8 mouse cellular contexts compared by ENCODE assay signal in the genomic region with DNA sequence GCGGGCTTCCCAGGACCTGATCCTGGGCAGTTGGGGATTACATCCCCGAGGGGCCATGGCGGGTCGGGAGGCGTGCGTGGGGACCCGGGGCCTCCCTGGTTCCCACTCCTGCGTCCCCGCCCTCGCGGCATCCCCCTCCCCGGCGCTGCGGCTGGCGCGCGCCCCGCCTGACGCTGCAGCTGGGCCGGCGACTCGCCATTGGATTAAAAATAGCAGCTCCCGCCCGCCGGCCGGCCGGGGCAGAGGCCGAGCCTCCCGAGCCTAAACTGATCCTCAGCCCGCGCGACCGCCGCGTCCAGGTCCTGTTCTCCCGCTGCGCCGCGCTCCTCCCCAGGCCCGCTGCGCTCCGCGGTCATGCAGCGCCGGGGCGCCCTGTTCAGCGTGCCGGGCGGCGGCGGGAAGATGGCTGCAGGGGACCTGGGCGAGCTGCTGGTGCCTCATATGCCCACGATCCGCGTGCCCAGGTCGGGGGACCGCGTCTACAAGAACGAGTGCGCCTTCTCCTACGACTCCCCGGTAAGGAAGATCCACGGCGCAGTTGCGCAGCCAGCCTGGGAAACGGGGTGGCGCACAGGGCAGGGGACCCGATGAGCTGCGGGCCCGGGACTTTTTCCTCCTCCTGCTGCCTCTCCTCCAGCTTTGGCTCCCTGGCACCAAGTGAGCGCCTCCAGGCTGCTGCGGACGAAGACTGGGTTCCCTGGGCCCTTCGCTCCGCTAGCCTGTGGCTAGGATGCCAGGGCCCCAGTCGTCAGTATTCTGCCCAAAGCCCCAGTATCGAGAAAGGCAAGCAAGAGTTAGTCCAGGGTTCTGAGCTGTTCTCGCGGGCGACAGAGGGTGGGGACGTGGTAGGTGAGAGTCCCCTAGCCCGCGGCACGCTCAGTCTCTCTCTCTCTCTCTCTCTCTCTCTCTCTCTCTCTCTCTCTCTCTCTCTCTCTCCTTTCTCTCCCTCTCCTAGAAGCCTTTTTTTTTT. TPM values are rescaled to one million over a fixed set of nuclear protein-coding genes. Genes with fewer than 3 reads are reported as not detected.
DNase-seq lines count a peak whose midpoint lies in the region; ATAC-seq lines count a peak whose summit lies in the region.

A gene (plus strand): TSS at position 190 of the 970 bp plus-strand sequence.

- peak within 1 kb of the TSS; percentile 64 for H3K4me3 ChIP-seq in intestine, embryonic 15.5 days (replicated peaks)
- peak within 1 kb of the TSS; percentile 86 for H3K4me3 ChIP-seq in midbrain, embryonic 10.5 days

- H3K4me2 ChIP-seq in intestine, embryonic 15.5 days (replicated peaks) = peak within 1 kb of the TSS; percentile 78

- H3K36me3 ChIP-seq in intestine, embryonic 15.5 days = no peaks in the 10 kb centered on the region
- H3K36me3 ChIP-seq in midbrain, embryonic 10.5 days = no peaks in the 10 kb centered on the region

- peak within 1 kb of the TSS; percentile 71 for H3K9ac ChIP-seq in intestine, embryonic 15.5 days

- no peaks in the 10 kb centered on the region for H3K9me3 ChIP-seq in intestine, embryonic 15.5 days
- no peaks in the 10 kb centered on the region for H3K9me3 ChIP-seq in midbrain, embryonic 10.5 days (replicated peaks)

- under 1% methylated on average over 84 of the region's 84 CpGs for WGBS in intestine, embryonic 15.5 days
- WGBS in midbrain, embryonic 10.5 days = under 1% methylated on average over 84 of the region's 84 CpGs

- peak; percentile 94 for ATAC-seq in intestine, embryonic 15.5 days

- peak; percentile 56 for DNase-seq in adrenal gland, adult 8-10 months
- peak; percentile 79 for DNase-seq in embryo, embryonic 10.5 days (ENCODE audit: low spot score)
- DNase-seq in gastrocnemius, postnatal 14 days = peak; percentile 84
- DNase-seq in left cerebral cortex, postnatal 25 days (ENCODE audit: low spot score in 2 of 2) = peak; percentile 67 to 77
- DNase-seq in midbrain, embryonic 10.5 days (ENCODE audit: low spot score) = peak; percentile 86
- peak; percentile 75 for DNase-seq in skeletal muscle tissue, adult 2 months (ENCODE audit: low read depth, low spot score)
- DNase-seq in natural killer cell, adult 2 months (ENCODE audit: low spot score in 2 of 2) = no peak

- intact Hi-C loops in gastrocnemius, postnatal 14 days (cut with DNase I; ENCODE audit: low total_unique reads) = no loop called here
- intact Hi-C loops in left cerebral cortex, postnatal 25 days (cut with DNase I) = loop anchor here (2.0 kb wide), 1 partner anchor 81 kb away; a partner anchor contains a TSS

- peaks cover under 1% of the 10 kb centered on the region; the same call in 1 of the 2 replicates for H3K4me1 ChIP-seq in intestine, embryonic 15.5 days (replicated peaks)
- H3K4me1 ChIP-seq in midbrain, embryonic 10.5 days = peaks cover 23% of the 10 kb centered on the region

- peak within 1 kb of the TSS; percentile 75 for H3K27ac ChIP-seq in intestine, embryonic 15.5 days
- H3K27ac ChIP-seq in midbrain, embryonic 10.5 days (replicated peaks) = peak within 1 kb of the TSS; percentile 95

- H3K27me3 ChIP-seq in intestine, embryonic 15.5 days (replicated peaks) = no peaks in the 10 kb centered on the region
- no peaks in the 10 kb centered on the region for H3K27me3 ChIP-seq in midbrain, embryonic 10.5 days (ENCODE audit: low read depth, poor library complexity, severe bottlenecking)

RNA-seq across cellular contexts. Expression of the gene that starts here (rescaled TPM):
- total RNA-seq in adrenal gland, adult 8-10 months (2022) = 1 to 10 TPM; 1.8 to 6.1 (median 5.3) TPM
- 100 to 1,000 TPM; 154 to 157 TPM for total RNA-seq in gastrocnemius, postnatal 14 days (2021)
- polyA plus RNA-seq in intestine, embryonic 15.5 days (2015; fragmentation: Nextera tagmentation; extraction: Ambion mirVana) = 2.5 and 4.3 TPM in 2 replicates
- 10 to 100 TPM; 34.7 to 34.9 TPM for total RNA-seq in left cerebral cortex, postnatal 25 days (2021)
- 8.3 and 8.7 TPM in 2 replicates for polyA plus RNA-seq in midbrain, embryonic 10.5 days (2016; fragmentation: Nextera tagmentation; extraction: Ambion mirVana)

Comparison
In these comparisons a context has a peak if more than half of its experiments do, and no peak if none do; other contexts are left out.
1. RNA of the gene that starts here (total RNA-seq): 154 to 157 TPM in gastrocnemius, postnatal 14 days and 34.7 to 34.9 TPM in left cerebral cortex, postnatal 25 days; 1.8 to 6.1 TPM in adrenal gland, adult 8-10 months; every median in the first group is over 4 times any median in the second.
2. RNA of the gene that starts here (total RNA-seq): 154 to 157 TPM in gastrocnemius, postnatal 14 days; 34.7 to 34.9 TPM in left cerebral cortex, postnatal 25 days; every median in the first group is over 4 times any median in the second.
3. DNase-seq: peak in adrenal gland, adult 8-10 months (single experiment), embryo, embryonic 10.5 days (single experiment), gastrocnemius, postnatal 14 days (single experiment), left cerebral cortex, postnatal 25 days (2 of 2), midbrain, embryonic 10.5 days (single experiment) and skeletal muscle tissue, adult 2 months (single experiment); none in natural killer cell, adult 2 months (0 of 2).